In genomic region chr9:87733236-87733630, GRCm38 (mm10) we compare ENCODE assay signal across 13 mouse cellular contexts. TPM values are rescaled to one million over a fixed set of nuclear protein-coding genes. Genes with fewer than 3 reads are reported as not detected.
DNase-seq lines count a peak whose midpoint lies in the region; ATAC-seq and TF ChIP-seq lines count a peak whose summit lies in the region.
"Had no signal": no experiment of that assay in that cellular context is flagged by ENCODE, and none has a peak within 500 bp of the region (broad histone marks: within the 10 kb centered on the region; RNA-seq: fewer than 3 reads in every experiment).

No protein-coding gene starts in this region.

- no peaks in the 10 kb centered on the region for H3K9me3 ChIP-seq in forebrain, embryonic 11.5 days (ENCODE audit: control insufficient read depth, low read length)
- H3K9me3 ChIP-seq in forebrain, embryonic 13.5 days (replicated peaks) = no peaks in the 10 kb centered on the region
- H3K9me3 ChIP-seq in limb, embryonic 10.5 days (replicated peaks) = no peaks in the 10 kb centered on the region
- no peaks in the 10 kb centered on the region for H3K9me3 ChIP-seq in forebrain, embryonic 14.5 days (replicated peaks; ENCODE audit: control insufficient read depth, low read length)
- H3K9me3 ChIP-seq: midbrain, embryonic 13.5 days had no signal

- TF ChIP-seq CTCF in layer of hippocampus, adult 2 months (conservative IDR thresholded peaks at IDR 0.05) = peak; percentile 10; the same call in 1 of the 2 replicates

- H3K27me3 ChIP-seq in forebrain, embryonic 11.5 days (ENCODE audit: control insufficient read depth, insufficient read depth, low read length) = peaks cover 69% of the 10 kb centered on the region
- peaks cover 94% of the 10 kb centered on the region for H3K27me3 ChIP-seq in forebrain, embryonic 13.5 days
- peaks cover 83% of the 10 kb centered on the region for H3K27me3 ChIP-seq in limb, embryonic 10.5 days (ENCODE audit: low read depth, poor library complexity, severe bottlenecking)
- peaks cover 67% of the 10 kb centered on the region for H3K27me3 ChIP-seq in forebrain, embryonic 14.5 days (replicated peaks; ENCODE audit: control insufficient read depth, insufficient read depth, low read length)

- H3K27ac ChIP-seq in forebrain, embryonic 11.5 days (ENCODE audit: low read depth, low read length) = no peak overlapping the region
- H3K27ac ChIP-seq in forebrain, embryonic 13.5 days = no peak overlapping the region
- H3K27ac ChIP-seq in layer of hippocampus, adult 2 months = no peak overlapping the region
- H3K27ac ChIP-seq in limb, embryonic 10.5 days = peak overlapping the region; percentile 73
- H3K27ac ChIP-seq in forebrain, embryonic 14.5 days (ENCODE audit: low read depth, low read length) = no peak overlapping the region
- H3K27ac ChIP-seq: midbrain, embryonic 13.5 days had no signal

- no peaks in the 10 kb centered on the region for H3K36me3 ChIP-seq in forebrain, embryonic 11.5 days (ENCODE audit: control insufficient read depth, insufficient read depth, low read length)
- H3K36me3 ChIP-seq in forebrain, embryonic 13.5 days (ENCODE audit: poor library complexity, severe bottlenecking) = no peaks in the 10 kb centered on the region
- peaks cover 5% of the 10 kb centered on the region; the same call in 1 of the 2 replicates for H3K36me3 ChIP-seq in limb, embryonic 10.5 days
- H3K36me3 ChIP-seq in forebrain, embryonic 14.5 days (ENCODE audit: control insufficient read depth, insufficient read depth, low read length) = no peaks in the 10 kb centered on the region
- H3K36me3 ChIP-seq: midbrain, embryonic 13.5 days had no signal

- no peak overlapping the region for H3K4me2 ChIP-seq in forebrain, embryonic 11.5 days (ENCODE audit: low read depth, low read length, severe bottlenecking)
- no peak overlapping the region for H3K4me2 ChIP-seq in forebrain, embryonic 13.5 days
- no peak overlapping the region for H3K4me2 ChIP-seq in forebrain, embryonic 14.5 days (ENCODE audit: low read length)
- H3K4me2 ChIP-seq: midbrain, embryonic 13.5 days had no signal

- peak; percentile 51 for DNase-seq in forebrain, embryonic 11.5 days (ENCODE audit: low spot score)
- DNase-seq in layer of hippocampus, adult 2 months (ENCODE audit: low spot score in 2 of 2) = no peak
- DNase-seq in layer of hippocampus, adult 8-10 months (ENCODE audit: low spot score in 2 of 2) = no peak
- peak; percentile 46 for DNase-seq in embryo, embryonic 9.5 days (ENCODE audit: extremely low spot score)
- peak; percentile 44 for DNase-seq in limb, embryonic 10.5 days (ENCODE audit: low spot score)
- DNase-seq in left cerebral cortex, adult 8-10 months (ENCODE audit: low spot score in 2 of 2) = no peak
- DNase-seq in forebrain, embryonic 14.5 days (ENCODE audit: low spot score) = no peak
- DNase-seq: adrenal gland, adult 8-10 months; kidney, postnatal 10 days; lung, adult 18-20 months had no signal

- H3K4me3 ChIP-seq in forebrain, embryonic 11.5 days (ENCODE audit: low read depth, low read length) = no peak overlapping the region
- H3K4me3 ChIP-seq in forebrain, embryonic 13.5 days = no peak overlapping the region
- H3K4me3 ChIP-seq in layer of hippocampus, adult 2 months = no peak overlapping the region
- H3K4me3 ChIP-seq in limb, embryonic 10.5 days = peak overlapping the region; percentile 39
- H3K4me3 ChIP-seq in forebrain, embryonic 14.5 days (ENCODE audit: low read depth, low read length) = no peak overlapping the region
- H3K4me3 ChIP-seq: midbrain, embryonic 13.5 days had no signal

- ATAC-seq in forebrain, embryonic 11.5 days (replicated peaks; ENCODE audit: low FRiP score) = no peak
- ATAC-seq in forebrain, embryonic 13.5 days = no peak
- no peak for ATAC-seq in forebrain, embryonic 14.5 days
- ATAC-seq: midbrain, embryonic 13.5 days had no signal

- WGBS in forebrain, embryonic 11.5 days = 1% methylated on average over 11 of the region's 11 CpGs
- 0% methylated on average over 11 of the region's 11 CpGs for WGBS in forebrain, embryonic 13.5 days
- under 1% methylated on average over 11 of the region's 11 CpGs for WGBS in limb, embryonic 10.5 days
- under 1% methylated on average over 11 of the region's 11 CpGs for WGBS in forebrain, embryonic 14.5 days

- H3K9ac ChIP-seq in forebrain, embryonic 11.5 days (ENCODE audit: low read length) = no peak overlapping the region
- no peak overlapping the region for H3K9ac ChIP-seq in forebrain, embryonic 13.5 days
- H3K9ac ChIP-seq in forebrain, embryonic 14.5 days (ENCODE audit: low read length) = no peak overlapping the region
- H3K9ac ChIP-seq: midbrain, embryonic 13.5 days had no signal

- peaks cover 12% of the 10 kb centered on the region for H3K4me1 ChIP-seq in forebrain, embryonic 11.5 days (replicated peaks; ENCODE audit: control insufficient read depth, insufficient read depth, low read length)
- H3K4me1 ChIP-seq in forebrain, embryonic 13.5 days = peaks cover 24% of the 10 kb centered on the region
- peaks cover 72% of the 10 kb centered on the region for H3K4me1 ChIP-seq in limb, embryonic 10.5 days
- H3K4me1 ChIP-seq in forebrain, embryonic 14.5 days (ENCODE audit: control insufficient read depth, insufficient read depth, low read length) = peaks cover 9% of the 10 kb centered on the region

RNA-seq across cellular contexts. Expression of gene Tbx18, which starts 2.2 kb away (rescaled TPM):
- 5.4 and 6.0 TPM in 2 replicates for polyA plus RNA-seq in forebrain, embryonic 11.5 days (2014; fragmentation: Nextera tagmentation; extraction: Ambion mirVana)
- polyA plus RNA-seq in forebrain, embryonic 13.5 days (2015; fragmentation: Nextera tagmentation; extraction: Ambion mirVana) = 1.7 and 2.2 TPM in 2 replicates
- total RNA-seq in layer of hippocampus, adult 2 months (2021) = 1 to 10 TPM; 1.3 to 1.8 TPM
- 1 to 10 TPM; 1.3 to 1.8 (median 1.4) TPM for total RNA-seq in layer of hippocampus, adult 8-10 months (2022)
- 12.6 and 28.3 TPM in 2 replicates for polyA plus RNA-seq in limb, embryonic 10.5 days (2016; fragmentation: Nextera tagmentation; extraction: Ambion mirVana)
- total RNA-seq in left cerebral cortex, adult 8-10 months (2022) = 1 to 10 TPM; 1.8 to 2.4 (median 2.1) TPM
- 2.6 and 2.7 TPM in 2 replicates for polyA plus RNA-seq in forebrain, embryonic 14.5 days (2014; fragmentation: Nextera tagmentation; extraction: Ambion mirVana)
- total RNA-seq: hematopoietic stem cell, adult 5-6 weeks had no signal

Comparison
In these comparisons a context has a peak if more than half of its experiments do, and no peak if none do; other contexts are left out.
1. DNase-seq: peak in forebrain, embryonic 11.5 days (single experiment), embryo, embryonic 9.5 days (single experiment) and limb, embryonic 10.5 days (single experiment); none in layer of hippocampus, adult 2 months (0 of 2), layer of hippocampus, adult 8-10 months (0 of 2), left cerebral cortex, adult 8-10 months (0 of 2) and forebrain, embryonic 14.5 days (single experiment).